Mouse (Mus musculus) cerebellum, postnatal 36 days (tissue): ENCODE measurements around the gene Gm20388.
A peak's percentile ranks its signal among the peaks of the same experiment; 100 is the strongest.

Experiments
- DNase-seq, 2 experiments: peaks; one replicate each; pipeline ENCODE4 v3.0.0; 2021 to 2022; ENCODE audit warnings: mixed read lengths in 2 of 2

Gene Gm20388

GRCm38 (mm10) chr8:120177318-120178123, 266.9 kb downstream of the Gm20388 start, which contains the start of gene Fam92b:
TSS of gene Fam92b (minus strand) at chr8:120177466.
- DNase-seq: peak in 1 of 2 experiments; percentile 40

GRCm38 (mm10) chr8:120178124-120178514, 267.5 kb downstream of the Gm20388 start:
- DNase-seq: no peak

- peak; percentile 90 to 96 for DNase-seq
Measured at GRCm38 (mm10) chr8:120179027-120179431, 268.4 kb downstream of the Gm20388 start.

GRCm38 (mm10) chr8:120180445-120180970, 269.9 kb downstream of the Gm20388 start:
- DNase-seq: no peak

- DNase-seq: no peak
Measured at GRCm38 (mm10) chr8:120181274-120181673, 270.6 kb downstream of the Gm20388 start.

- no peak for DNase-seq
Measured at GRCm38 (mm10) chr8:120181861-120182414, 271.3 kb downstream of the Gm20388 start.

- no peak for DNase-seq
Measured at GRCm38 (mm10) chr8:120184366-120184765, 273.7 kb downstream of the Gm20388 start.

- no peak for DNase-seq
Measured at GRCm38 (mm10) chr8:120184850-120185792, 274.5 kb downstream of the Gm20388 start.

- no peak for DNase-seq
Measured at GRCm38 (mm10) chr8:120186454-120186853, 275.8 kb downstream of the Gm20388 start.

- DNase-seq: no peak
Measured at GRCm38 (mm10) chr8:120188510-120188909, 277.9 kb downstream of the Gm20388 start.

GRCm38 (mm10) chr8:120189440-120189839, 278.8 kb downstream of the Gm20388 start:
- no peak for DNase-seq

- no peak for DNase-seq
Measured at GRCm38 (mm10) chr8:120190107-120190809, 279.6 kb downstream of the Gm20388 start.

- peak; percentile 80 to 91 for DNase-seq
Measured at GRCm38 (mm10) chr8:120190810-120191413, 280.3 kb downstream of the Gm20388 start.

- no peak for DNase-seq
Measured at GRCm38 (mm10) chr8:120191633-120192032, 281.0 kb downstream of the Gm20388 start.

- no peak for DNase-seq
Measured at GRCm38 (mm10) chr8:120192118-120192517, 281.5 kb downstream of the Gm20388 start.

GRCm38 (mm10) chr8:120201351-120201750, 290.7 kb downstream of the Gm20388 start:
- DNase-seq: no peak

- DNase-seq: no peak
Measured at GRCm38 (mm10) chr8:120202546-120202945, 291.9 kb downstream of the Gm20388 start.

- DNase-seq: no peak
Measured at GRCm38 (mm10) chr8:120204736-120205360, 294.2 kb downstream of the Gm20388 start.

- DNase-seq: no peak
Measured at GRCm38 (mm10) chr8:120205916-120206315, 295.3 kb downstream of the Gm20388 start.

GRCm38 (mm10) chr8:120207364-120207763, 296.7 kb downstream of the Gm20388 start:
- no peak for DNase-seq

GRCm38 (mm10) chr8:120208113-120208512, 297.5 kb downstream of the Gm20388 start:
- DNase-seq: no peak
